Mouse (Mus musculus): ENCODE measurements around the gene Ptges3. TPM values are rescaled to one million over a fixed set of nuclear protein-coding genes. Genes with fewer than 3 reads are reported as not detected.

The Ptges3 gene
- polyA plus RNA-seq, 1 experiment from 2014 or later = 544 TPM

DNA sequence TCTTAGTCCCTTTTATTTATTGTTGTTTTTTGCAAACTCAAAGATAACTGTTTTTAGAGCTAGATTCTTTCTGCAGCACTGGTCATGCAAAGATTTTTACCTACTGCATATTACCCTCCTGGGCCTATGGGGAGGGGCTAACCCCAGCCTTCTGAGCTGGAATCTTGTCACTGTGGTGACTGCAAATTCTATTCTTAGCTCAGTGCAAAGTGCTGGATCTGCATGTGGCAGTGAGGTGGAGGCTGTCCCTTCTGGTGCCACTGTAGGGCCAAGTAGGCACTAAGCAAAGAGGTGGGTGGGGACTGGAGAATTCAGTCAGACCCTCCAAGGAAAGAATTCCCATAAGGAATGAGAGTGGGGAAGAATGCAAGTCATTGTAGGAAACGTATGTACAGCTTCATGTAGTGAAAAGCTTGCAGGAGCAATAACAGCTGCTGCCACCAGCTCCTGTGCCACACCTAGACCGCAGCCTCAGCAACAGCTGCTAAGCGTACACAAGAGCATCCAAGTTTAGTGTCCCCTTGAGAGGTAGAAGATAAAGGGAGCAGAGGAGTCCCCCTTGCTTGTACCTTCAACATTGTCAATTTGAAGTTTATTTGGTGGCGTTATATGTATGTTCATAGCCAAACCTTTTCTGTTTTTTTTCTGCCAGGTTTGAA is 51.5 kb downstream of the Ptges3 start:
- DNase-seq (ENCODE audit: low spot score) = no peak
- Histone ChIP-seq H3K27ac (no peak overlapping the region), H3K4me3 (no peak overlapping the region), H3K4me1 (replicated peaks) (no peaks in the 10 kb centered on the region), H3K36me3 (peaks cover 69% of the 10 kb centered on the region), H3K9me3 (no peaks in the 10 kb centered on the region), H3K27me3 (ENCODE audit: insufficient read depth, poor library complexity, severe bottlenecking) (no peaks in the 10 kb centered on the region)
- WGBS = 95% methylated on average over 4 of the region's 4 CpGs

DNA sequence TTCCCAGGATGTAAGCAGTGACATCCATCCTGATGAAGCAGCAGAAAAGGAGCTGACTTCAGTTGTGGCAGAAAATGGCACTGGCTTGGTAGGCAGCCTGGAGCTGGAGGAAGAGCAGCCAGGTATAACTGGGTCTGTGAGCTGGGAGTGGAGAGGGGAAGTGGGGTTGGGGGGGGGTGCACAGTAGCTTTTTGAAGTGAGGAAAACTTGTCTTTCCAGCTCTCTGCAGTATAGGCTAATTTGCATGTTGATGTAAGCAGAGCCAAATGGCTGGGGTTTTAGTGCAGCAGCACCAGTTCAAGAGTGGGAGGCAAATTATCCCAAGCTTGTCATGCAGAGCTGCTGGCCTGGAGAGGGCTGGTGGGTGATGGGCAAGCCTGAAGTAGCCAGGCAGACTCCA is 52.5 kb downstream of the Ptges3 start:
- Histone ChIP-seq H3K36me3 (peaks cover 79% of the 10 kb centered on the region), H3K9me3 (no peaks in the 10 kb centered on the region), H3K27ac (no peak overlapping the region)

DNA sequence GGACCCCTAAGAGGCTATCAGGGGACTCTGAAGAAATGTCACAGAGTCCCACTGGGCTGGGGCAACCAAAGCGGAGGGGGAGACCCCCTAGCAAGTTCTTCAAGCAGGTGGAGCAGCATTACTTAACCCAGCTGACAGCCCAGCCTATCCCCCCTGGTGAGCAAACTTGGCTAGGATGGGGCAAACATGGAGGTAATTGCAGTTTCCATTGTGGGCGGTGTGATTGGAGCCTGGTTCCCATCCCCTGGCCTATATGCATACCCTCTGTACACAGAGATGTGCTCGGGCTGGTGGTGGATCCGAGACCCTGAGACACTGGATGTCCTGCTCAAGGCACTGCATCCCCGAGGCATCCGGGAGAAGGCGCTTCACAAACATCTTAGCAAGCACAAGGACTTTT is 65.1 kb downstream of the Ptges3 start:
- 94% methylated on average over 7 of the region's 7 CpGs for WGBS
- Histone ChIP-seq H3K4me1 (replicated peaks) (no peaks in the 10 kb centered on the region), H3K9me3 (no peaks in the 10 kb centered on the region), H3K4me3 (no peak overlapping the region), H3K27ac (no peak overlapping the region), H3K36me3 (peaks cover 99% of the 10 kb centered on the region), H3K27me3 (ENCODE audit: insufficient read depth, poor library complexity, severe bottlenecking) (no peaks in the 10 kb centered on the region)
- DNase-seq (ENCODE audit: low spot score) = no peak

More for the DNA sequence above, 52.5 kb downstream of the Ptges3 start:
- DNase-seq (ENCODE audit: low spot score) = no peak
- no peaks in the 10 kb centered on the region for H3K27me3 ChIP-seq (ENCODE audit: insufficient read depth, poor library complexity, severe bottlenecking)
- no peaks in the 10 kb centered on the region for H3K4me1 ChIP-seq (replicated peaks)
- no peak overlapping the region for H3K4me3 ChIP-seq

DNA sequence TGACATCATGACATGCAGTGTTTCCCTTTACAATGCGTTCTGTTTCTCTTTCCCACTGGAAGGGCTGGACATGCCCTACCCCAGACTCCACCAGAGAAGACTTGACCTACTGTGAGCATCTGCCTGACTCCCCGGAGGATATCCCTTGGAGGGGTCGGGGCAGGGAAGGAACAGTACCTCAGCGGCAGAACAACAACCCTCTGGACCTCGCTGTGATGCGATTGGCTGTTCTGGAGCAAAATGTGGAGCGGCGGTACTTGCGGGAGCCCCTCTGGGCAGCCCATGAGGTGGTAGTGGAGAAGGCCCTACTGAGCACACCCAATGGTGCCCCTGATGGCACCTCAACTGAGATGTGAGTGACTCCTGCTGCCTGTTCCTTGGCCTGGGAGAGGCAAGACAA is 66.1 kb downstream of the Ptges3 start:
- H3K27me3 ChIP-seq (ENCODE audit: insufficient read depth, poor library complexity, severe bottlenecking) = no peaks in the 10 kb centered on the region
- peaks cover 96% of the 10 kb centered on the region for H3K36me3 ChIP-seq
- no peak for DNase-seq (ENCODE audit: low spot score)
- H3K27ac ChIP-seq = no peak overlapping the region
- 93% methylated on average over 9 of the region's 9 CpGs for WGBS
- no peaks in the 10 kb centered on the region for H3K9me3 ChIP-seq
- no peak overlapping the region for H3K4me3 ChIP-seq
- H3K4me1 ChIP-seq (replicated peaks) = no peaks in the 10 kb centered on the region

DNA sequence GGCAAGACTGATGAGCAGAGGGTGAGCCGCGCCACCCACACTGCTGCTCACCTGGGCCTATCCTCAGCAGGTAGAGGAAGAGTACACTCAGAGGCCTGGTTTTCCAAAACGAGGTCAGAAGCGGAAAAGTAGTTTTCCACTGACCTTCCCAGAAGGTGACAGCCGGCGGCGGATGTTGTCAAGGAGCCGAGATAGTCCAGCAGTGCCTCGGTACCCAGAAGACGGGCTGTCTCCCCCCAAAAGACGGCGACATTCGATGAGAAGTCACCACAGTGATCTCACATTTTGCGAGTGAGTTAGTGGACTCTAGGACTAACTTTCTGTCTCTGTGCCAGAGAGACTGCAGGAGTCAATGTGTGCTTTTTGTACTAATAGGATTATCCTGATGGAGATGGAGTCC is 67.2 kb downstream of the Ptges3 start:
- Histone ChIP-seq H3K4me3 (no peak overlapping the region), H3K27me3 (ENCODE audit: insufficient read depth, poor library complexity, severe bottlenecking) (no peaks in the 10 kb centered on the region), H3K27ac (no peak overlapping the region), H3K36me3 (peaks cover 96% of the 10 kb centered on the region), H3K9me3 (no peaks in the 10 kb centered on the region), H3K4me1 (replicated peaks) (no peaks in the 10 kb centered on the region)
- 93% methylated on average over 14 of the region's 14 CpGs for WGBS
- DNase-seq (ENCODE audit: low spot score) = no peak

MicroRNAs within 50 kb of the gene (microRNA counts, 519-probe panel; counts per million panel counts)
- microRNA mmu-miR-677 = 1,255 counts per million, percentile 77 among the panel's probes with 10 or more counts

Other genes starting within 250 kb of the Ptges3 start
- not detected in 2 replicates for gene Rdh19, start 209.0 kb upstream of the Ptges3 start, polyA plus RNA-seq (2016; fragmentation: Nextera tagmentation; extraction: Ambion mirVana)
- not detected in 2 replicates for gene Rdh16f2, start 192.5 kb upstream of the Ptges3 start, polyA plus RNA-seq (2016; fragmentation: Nextera tagmentation; extraction: Ambion mirVana)
- not detected in 2 replicates for gene Rdh7, start 170.1 kb upstream of the Ptges3 start, polyA plus RNA-seq (2016; fragmentation: Nextera tagmentation; extraction: Ambion mirVana)
- not detected in 2 replicates for gene Sdr9c7, start 160.4 kb upstream of the Ptges3 start, polyA plus RNA-seq (2016; fragmentation: Nextera tagmentation; extraction: Ambion mirVana)
- gene Hsd17b6, start 51.3 kb upstream of the Ptges3 start, polyA plus RNA-seq (2016; fragmentation: Nextera tagmentation; extraction: Ambion mirVana) = not detected in 2 replicates
- 82.4 and 108 TPM in 2 replicates for gene Prim1, start 43.8 kb upstream of the Ptges3 start, polyA plus RNA-seq (2016; fragmentation: Nextera tagmentation; extraction: Ambion mirVana)
- gene Naca, start 23.4 kb upstream of the Ptges3 start, polyA plus RNA-seq (2016; fragmentation: Nextera tagmentation; extraction: Ambion mirVana) = 790 and 883 TPM in 2 replicates
- gene Atp5b, start 24.3 kb downstream of the Ptges3 start, polyA plus RNA-seq (2016; fragmentation: Nextera tagmentation; extraction: Ambion mirVana) = 2,236 and 2,265 TPM in 2 replicates
- gene Baz2a, start 32.6 kb downstream of the Ptges3 start, polyA plus RNA-seq (2016; fragmentation: Nextera tagmentation; extraction: Ambion mirVana) = 16.2 and 17.0 TPM in 2 replicates
- gene Rbms2, start 121.3 kb downstream of the Ptges3 start, polyA plus RNA-seq (2016; fragmentation: Nextera tagmentation; extraction: Ambion mirVana) = 25.7 and 28.6 TPM in 2 replicates
- gene Gls2, start 135.5 kb downstream of the Ptges3 start, polyA plus RNA-seq (2016; fragmentation: Nextera tagmentation; extraction: Ambion mirVana) = 0.57 and 0.93 TPM in 2 replicates
- 27.3 and 27.5 TPM in 2 replicates for gene Spryd4, start 152.9 kb downstream of the Ptges3 start, polyA plus RNA-seq (2016; fragmentation: Nextera tagmentation; extraction: Ambion mirVana)
- gene Mip, start 166.9 kb downstream of the Ptges3 start, polyA plus RNA-seq (2016; fragmentation: Nextera tagmentation; extraction: Ambion mirVana) = 0.22 and 0.24 TPM in 2 replicates
- gene Timeless, start 173.1 kb downstream of the Ptges3 start, polyA plus RNA-seq (2016; fragmentation: Nextera tagmentation; extraction: Ambion mirVana) = 65.9 and 89.7 TPM in 2 replicates
- 0.54 and 0.56 TPM in 2 replicates for gene Apon, start 195.1 kb downstream of the Ptges3 start, polyA plus RNA-seq (2016; fragmentation: Nextera tagmentation; extraction: Ambion mirVana)
- gene Apof, start 209.7 kb downstream of the Ptges3 start, polyA plus RNA-seq (2016; fragmentation: Nextera tagmentation; extraction: Ambion mirVana) = not detected in 2 replicates
- gene Stat2, start 211.6 kb downstream of the Ptges3 start, polyA plus RNA-seq (2016; fragmentation: Nextera tagmentation; extraction: Ambion mirVana) = 14.6 and 19.3 TPM in 2 replicates
- not detected in 2 replicates for gene Il23a, start 239.8 kb downstream of the Ptges3 start, polyA plus RNA-seq (2016; fragmentation: Nextera tagmentation; extraction: Ambion mirVana)
- 42.5 and 43.7 TPM in 2 replicates for gene Pan2, start 244.4 kb downstream of the Ptges3 start, polyA plus RNA-seq (2016; fragmentation: Nextera tagmentation; extraction: Ambion mirVana)